Mouse (Mus musculus): ENCODE data around the gene Cse1l.

Cse1l gene

DNA sequence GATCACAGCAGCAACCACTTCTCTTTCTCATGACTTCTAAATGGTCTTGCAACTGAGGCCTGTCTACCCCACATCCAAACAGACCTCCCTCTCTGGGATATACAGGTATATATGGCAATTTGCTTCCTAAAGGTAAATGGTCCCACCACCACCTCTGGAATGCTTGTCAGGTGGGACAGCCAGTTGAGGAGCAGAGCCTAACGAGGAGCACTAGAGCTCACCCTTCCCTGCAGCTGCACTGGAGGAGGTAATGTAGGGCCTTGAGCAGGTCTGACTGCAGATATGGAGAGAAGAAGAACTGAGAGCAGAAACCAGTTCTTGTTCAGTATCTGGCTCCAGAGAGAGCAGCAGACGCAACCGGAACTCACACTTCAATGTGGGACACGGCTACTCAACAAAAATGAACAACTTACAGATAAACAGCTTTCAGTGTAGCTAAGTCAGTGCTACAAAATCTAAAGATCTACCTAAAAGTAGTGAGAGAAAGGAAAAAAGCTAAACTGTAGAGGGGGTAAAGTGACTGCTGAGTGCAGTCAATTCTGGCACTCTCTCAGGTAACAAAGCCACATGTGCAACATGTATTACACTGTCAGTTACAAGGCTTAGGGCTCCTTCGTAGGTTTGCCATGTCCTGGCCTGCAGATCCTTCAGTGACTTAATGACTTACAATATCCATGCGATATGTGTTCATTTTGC lies 68.5 kb downstream of the Cse1l start:
- no peak for DNase-seq (ENCODE audit: low spot score in 2 of 2)

DNA sequence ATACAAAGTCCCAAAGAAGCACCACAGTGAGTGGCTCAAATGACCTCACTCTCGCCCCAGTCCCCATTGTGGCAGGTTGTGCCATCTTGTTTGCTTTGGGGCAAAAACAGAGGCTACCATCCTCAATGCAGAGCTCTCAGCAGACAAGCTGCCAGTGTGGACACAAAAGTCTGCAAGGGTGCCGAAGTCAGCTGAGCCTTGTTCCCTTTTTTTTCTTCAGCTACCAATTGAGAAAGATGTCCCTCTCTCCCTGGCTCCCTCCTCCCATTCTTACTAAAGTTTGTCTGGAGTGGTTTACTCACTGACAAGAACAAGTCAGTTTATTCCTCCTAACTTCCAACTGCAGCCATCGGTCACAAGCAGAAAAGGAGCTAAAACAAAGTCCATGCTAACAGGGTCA lies 70.5 kb downstream of the Cse1l start:
- DNase-seq (ENCODE audit: low spot score in 2 of 2), result no peak

DNA sequence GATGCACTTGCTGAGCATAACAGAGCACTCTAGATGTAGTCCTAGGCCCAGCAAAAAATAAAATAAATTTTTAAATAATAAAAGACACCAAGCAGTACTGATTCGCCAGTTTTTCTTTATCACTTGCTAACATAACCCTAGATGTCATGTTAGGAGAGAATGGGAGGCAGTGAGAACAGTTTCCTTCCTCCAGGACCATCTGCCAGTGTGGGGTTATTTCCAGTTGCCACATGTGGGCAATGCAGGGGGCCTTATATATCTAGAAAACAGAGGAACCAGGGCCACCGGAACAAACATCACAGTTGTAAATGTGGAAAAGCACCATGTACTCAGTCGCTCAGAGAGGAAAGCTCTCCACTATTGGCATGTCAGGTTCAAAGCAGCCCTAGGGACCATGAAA lies 71.7 kb downstream of the Cse1l start:
- DNase-seq (ENCODE audit: low spot score in 2 of 2), result no peak

DNA sequence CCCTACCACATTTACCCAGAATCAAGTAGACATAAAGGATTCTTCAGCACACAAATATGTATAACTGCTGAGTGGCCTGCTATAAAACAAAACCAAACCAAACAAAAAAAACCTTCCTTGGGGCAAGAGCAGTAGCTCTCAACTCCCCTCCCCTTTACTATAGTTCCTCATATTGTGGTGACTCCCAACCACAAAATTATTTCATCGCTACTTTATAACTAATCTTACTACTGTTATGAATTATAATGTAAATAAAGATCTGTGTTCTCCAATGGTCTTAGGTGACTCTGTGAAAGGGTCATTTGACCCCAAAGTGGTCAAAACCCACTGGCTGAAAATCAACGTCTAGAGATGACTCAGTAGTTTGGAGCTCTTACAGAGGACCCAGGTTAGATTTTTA lies 74.3 kb downstream of the Cse1l start:
- no peak for DNase-seq (ENCODE audit: low spot score in 2 of 2)

DNA sequence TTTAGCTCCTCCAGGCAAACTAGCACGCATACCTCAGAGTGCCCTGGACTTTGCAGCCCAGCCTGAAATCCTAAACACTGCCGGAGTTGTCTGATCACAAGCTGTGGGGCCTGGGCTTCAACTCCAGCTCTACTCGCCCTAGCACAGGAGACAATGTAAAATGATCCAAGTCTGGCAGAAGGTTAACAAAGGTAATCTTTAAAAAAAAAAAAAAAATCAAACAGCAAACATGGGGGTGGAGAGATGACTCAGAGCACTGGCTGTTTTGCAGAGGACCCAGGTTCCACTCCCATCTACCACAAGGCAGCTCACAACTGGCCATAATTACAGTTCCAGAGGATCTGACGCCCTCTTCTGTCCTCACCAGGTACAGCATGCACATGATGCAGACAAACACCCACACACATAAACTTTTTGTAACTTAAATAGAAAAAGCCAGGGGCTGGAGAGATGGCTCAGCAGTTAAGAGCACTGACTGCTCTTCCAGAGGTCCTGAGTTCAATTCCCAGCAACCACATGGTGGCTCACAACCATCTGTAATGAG lies 77.6 kb downstream of the Cse1l start:
- no peak for DNase-seq (ENCODE audit: low spot score in 2 of 2)

DNA sequence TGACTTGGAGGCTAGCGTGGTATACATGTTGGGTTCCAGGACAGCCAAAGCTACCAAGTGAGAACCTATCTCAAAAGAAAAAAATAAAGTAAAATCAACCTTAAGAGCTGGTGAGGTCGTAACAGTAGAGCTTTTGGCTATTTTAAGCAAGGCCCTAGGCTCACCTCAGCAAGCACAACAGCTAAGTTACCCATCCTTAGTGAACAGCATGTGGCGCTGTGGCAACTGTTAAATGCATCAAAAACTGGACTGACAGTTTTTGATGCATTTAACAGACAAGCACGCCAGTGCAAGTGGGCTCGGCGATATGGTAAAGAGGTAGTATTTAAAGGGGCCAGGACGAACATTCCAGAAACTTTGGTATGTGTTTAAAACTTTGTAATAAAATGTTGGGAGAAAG lies 85.0 kb downstream of the Cse1l start:
- DNase-seq (ENCODE audit: low spot score in 2 of 2), result no peak

DNA sequence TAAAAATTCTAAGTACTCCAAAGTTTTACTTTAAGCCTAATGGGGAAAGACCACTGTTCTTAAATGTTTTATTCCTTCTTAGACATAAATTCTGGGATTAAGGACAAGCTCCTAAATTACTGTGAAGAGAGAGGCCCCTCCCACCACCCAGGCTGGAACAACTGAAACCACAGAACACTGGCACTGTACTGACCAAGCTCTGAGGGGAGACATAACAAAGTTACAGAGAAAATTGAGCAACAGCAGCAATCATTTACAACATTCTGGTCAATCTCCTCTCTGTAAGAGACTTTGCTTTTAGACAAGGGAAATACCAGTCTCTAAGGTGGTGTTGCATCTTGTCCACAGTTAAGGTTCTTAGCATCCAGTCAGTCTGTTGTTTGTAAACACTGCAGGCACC lies 86.1 kb downstream of the Cse1l start:
- DNase-seq (ENCODE audit: low spot score in 2 of 2), result no peak

DNA sequence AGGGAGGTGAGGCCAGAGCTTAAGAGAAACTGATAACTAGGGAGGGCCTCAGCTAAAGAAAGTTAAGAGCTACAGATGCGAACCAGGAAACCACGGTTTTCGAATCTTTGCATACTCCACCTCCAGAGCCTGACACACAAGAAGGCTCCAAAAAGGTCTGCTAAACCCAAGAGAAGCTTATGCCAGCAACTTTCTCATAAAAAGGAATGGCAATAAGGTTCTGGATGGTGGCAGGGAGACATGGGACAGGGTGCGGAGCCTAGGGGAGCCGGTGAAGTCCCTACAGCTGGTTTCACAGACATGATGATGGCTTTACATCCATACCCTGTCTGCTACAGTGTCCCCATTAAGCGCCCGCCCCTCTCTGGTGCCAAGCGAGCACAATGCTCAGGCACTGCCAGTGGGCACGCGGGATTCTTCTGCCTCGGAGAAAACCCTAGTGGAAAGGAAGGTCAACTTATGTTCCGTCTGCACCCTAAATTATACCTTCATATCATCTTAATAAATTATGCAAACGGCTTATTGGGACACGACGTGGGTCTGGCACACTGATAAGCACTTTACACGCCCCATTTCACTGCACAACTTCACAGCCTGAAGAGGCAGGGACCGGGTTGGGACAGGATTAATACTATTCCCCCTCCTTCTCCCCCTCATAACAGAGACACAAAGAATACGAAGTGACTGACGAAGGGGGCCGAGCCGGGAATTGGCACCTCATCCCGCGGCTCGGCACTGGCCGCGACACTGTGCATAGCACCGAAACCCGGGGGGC lies 89.4 kb downstream of the Cse1l start:
- peak; percentile 13 to 21 for DNase-seq (ENCODE audit: low spot score in 2 of 2)
